Mouse (Mus musculus) intestine, embryonic 15.5 days (tissue): ENCODE measurements at regions not wholly inside any gene's neighbourhood (a gene's known extent, or its start where the extent isn't known, plus 50 kb on each side); places are given as distances from the start of the nearest gene placed in this dataset.

Experiments
- ATAC-seq: fragments of 200-750 bp; cut with Nextera tagmentation; 2 replicates; pipeline ENCODE4 v1.8.0; 2017; ENCODE audit warnings: moderate TSS enrichment, moderate library complexity
- H3K27ac ChIP-seq: fragments of 300-500 bp; sonication (generic); 2 replicates; pipeline ENCODE4 v1.5.1; 2015; ENCODE audit warnings: mild to moderate bottlenecking, inconsistent platforms
- H3K27me3 ChIP-seq: fragments of 300-500 bp; sonication (generic); replicated peaks from 2 replicates; pipeline ENCODE4 v1.6.1; 2015; ENCODE audit warnings: inconsistent platforms
- H3K36me3 ChIP-seq: fragments of 300-500 bp; sonication (generic); 2 replicates; pipeline ENCODE4 v1.6.1; 2015; ENCODE audit warnings: inconsistent platforms
- H3K4me1 ChIP-seq: fragments of 300-500 bp; sonication (generic); replicated peaks from 2 replicates; pipeline ENCODE4 v1.6.1; 2015; ENCODE audit warnings: inconsistent platforms
- H3K4me2 ChIP-seq: fragments of 300-500 bp; sonication (generic); replicated peaks from 2 replicates; pipeline ENCODE4 v1.6.1; 2015; ENCODE audit warnings: mild to moderate bottlenecking, inconsistent platforms
- H3K4me3 ChIP-seq: fragments of 300-500 bp; sonication (generic); replicated peaks from 2 replicates; pipeline ENCODE4 v1.5.1; 2015; ENCODE audit warnings: inconsistent platforms
- H3K9ac ChIP-seq: fragments of 300-500 bp; sonication (generic); 2 replicates; pipeline ENCODE4 v1.6.1; 2015; ENCODE audit warnings: inconsistent platforms
- H3K9me3 ChIP-seq: fragments of 300-500 bp; sonication (generic); 2 replicates; pipeline ENCODE4 v1.6.1; 2016; ENCODE audit warnings: inconsistent platforms
- whole genome bisulfite sequencing: fragments of 180-500 bp; shearing (Covaris S2); methylation state at CpG from one replicate; pipeline ENCODE4 v1.1.7; 2015; 5-methylcytosine and 5-hydroxymethylcytosine counted together

DNA sequence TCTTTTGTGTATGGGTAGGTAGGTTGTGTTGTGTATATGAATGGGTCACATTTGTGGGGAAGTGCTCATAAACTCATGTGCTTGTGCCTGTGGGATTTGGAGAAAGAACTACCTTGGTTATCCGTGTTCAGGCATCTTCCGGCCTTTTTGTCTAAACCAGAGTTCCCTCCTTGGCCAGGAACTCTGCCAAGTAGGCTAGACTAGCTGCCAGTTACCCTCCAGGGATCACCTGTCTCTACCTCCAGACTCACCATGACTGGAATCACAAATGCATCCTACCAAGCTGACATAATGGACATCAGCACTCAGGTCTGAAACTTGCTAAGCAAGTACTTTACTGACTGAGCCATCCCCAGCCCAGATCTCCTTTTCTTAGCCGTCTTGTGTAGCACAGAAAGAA, 97.6 kb upstream of the Nrp1 start:
- Histone ChIP-seq H3K27me3 (no peaks in the 10 kb centered on the region), H3K4me2 (no peak overlapping the region), H3K9ac (no peak overlapping the region), H3K4me3 (no peak overlapping the region), H3K4me1 (peaks cover 5% of the 10 kb centered on the region; the same call in 1 of the 2 replicates), H3K27ac (no peak overlapping the region), H3K36me3 (no peaks in the 10 kb centered on the region), H3K9me3 (no peaks in the 10 kb centered on the region)
- no peak for ATAC-seq
- 87% methylated on average over 3 of the region's 3 CpGs for WGBS

DNA sequence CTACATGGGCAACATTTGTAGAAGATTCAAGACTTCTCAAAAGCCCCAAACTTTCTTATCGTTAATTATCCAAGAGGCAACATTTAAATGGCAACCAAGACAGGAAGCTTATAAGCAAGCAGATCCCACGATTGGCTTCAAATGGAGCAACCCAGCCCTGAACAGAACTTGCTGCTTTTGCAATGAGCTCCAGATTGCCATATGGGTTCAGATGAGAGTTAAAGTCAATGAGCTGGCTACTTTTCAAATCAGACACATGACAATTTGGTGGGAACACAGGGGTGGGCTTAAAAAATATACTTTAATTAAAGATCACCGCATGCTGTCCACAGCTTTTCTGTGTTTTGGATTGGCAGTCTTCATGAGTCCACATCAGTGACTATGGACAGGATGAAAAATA, 97.0 kb upstream of the Nrp1 start:
- no peaks in the 10 kb centered on the region for H3K9me3 ChIP-seq
- H3K4me3 ChIP-seq, result no peak overlapping the region
- H3K9ac ChIP-seq, result no peak overlapping the region
- 92% methylated on average over 3 of the region's 3 CpGs for WGBS
- peaks cover 5% of the 10 kb centered on the region; the same call in 1 of the 2 replicates for H3K4me1 ChIP-seq
- H3K27ac ChIP-seq, result no peak overlapping the region
- no peak for ATAC-seq
- H3K27me3 ChIP-seq, result no peaks in the 10 kb centered on the region
- no peaks in the 10 kb centered on the region for H3K36me3 ChIP-seq
- H3K4me2 ChIP-seq, result no peak overlapping the region

- no peak overlapping the region for H3K9ac ChIP-seq
- H3K9me3 ChIP-seq, result no peaks in the 10 kb centered on the region
- H3K4me3 ChIP-seq, result no peak overlapping the region
- no peaks in the 10 kb centered on the region for H3K27me3 ChIP-seq
- no peaks in the 10 kb centered on the region for H3K36me3 ChIP-seq
- no peak overlapping the region for H3K4me2 ChIP-seq
- no peak overlapping the region for H3K27ac ChIP-seq
- WGBS, result 39% methylated on average over 9 of the region's 9 CpGs
- peaks cover 15% of the 10 kb centered on the region for H3K4me1 ChIP-seq
- ATAC-seq, result peak; percentile 86
These were observed 95.0 kb upstream of the Nrp1 start for GRCm38 (mm10) chr8:128263251-128263947.

DNA sequence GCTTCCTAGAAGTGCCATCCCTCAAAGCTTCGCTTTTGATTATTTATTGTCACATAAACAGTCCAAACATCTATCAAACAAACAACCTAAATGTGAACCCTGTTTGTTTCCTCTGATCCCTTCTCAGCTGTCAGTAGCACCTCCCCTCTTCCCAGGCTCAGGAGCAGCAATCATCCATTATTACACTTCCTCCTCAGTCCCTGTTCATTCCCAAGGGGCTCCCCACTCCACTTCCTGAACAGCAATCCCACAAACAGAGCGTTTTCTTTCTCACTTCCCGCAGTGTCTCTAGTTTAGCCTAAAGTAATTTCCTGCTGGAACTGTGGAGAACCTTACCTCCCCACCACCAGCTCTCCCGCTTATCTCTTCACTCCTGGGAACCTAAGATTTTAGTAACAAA, 91.1 kb upstream of the Nrp1 start:
- Histone ChIP-seq H3K27me3 (no peaks in the 10 kb centered on the region), H3K36me3 (no peaks in the 10 kb centered on the region), H3K9ac (no peak overlapping the region), H3K27ac (no peak overlapping the region), H3K4me1 (peaks cover 18% of the 10 kb centered on the region), H3K4me3 (no peak overlapping the region), H3K9me3 (no peaks in the 10 kb centered on the region), H3K4me2 (no peak overlapping the region)
- ATAC-seq, result no peak
- 40% methylated on average over 4 of the region's 4 CpGs for WGBS

- Histone ChIP-seq H3K4me1 (peaks cover 18% of the 10 kb centered on the region), H3K9me3 (no peaks in the 10 kb centered on the region), H3K36me3 (no peaks in the 10 kb centered on the region), H3K4me3 (no peak overlapping the region), H3K4me2 (no peak overlapping the region), H3K9ac (no peak overlapping the region), H3K27me3 (no peaks in the 10 kb centered on the region), H3K27ac (peak overlapping the region; percentile 40; the same call in 1 of the 2 replicates)
- WGBS, result 61% methylated on average over 3 of the region's 3 CpGs
- ATAC-seq, result no peak
These were observed 90.4 kb upstream of the Nrp1 start for GRCm38 (mm10) chr8:128268010-128268409.

- Histone ChIP-seq H3K4me1 (peaks cover 13% of the 10 kb centered on the region), H3K36me3 (no peaks in the 10 kb centered on the region), H3K9me3 (no peaks in the 10 kb centered on the region), H3K9ac (no peak overlapping the region), H3K4me3 (no peak overlapping the region), H3K27me3 (no peaks in the 10 kb centered on the region), H3K27ac (no peak overlapping the region), H3K4me2 (no peak overlapping the region)
- 88% methylated on average over 1 of the region's 1 CpGs for WGBS
- ATAC-seq, result no peak
These were observed 88.9 kb upstream of the Nrp1 start for GRCm38 (mm10) chr8:128269546-128269945.

- 35% methylated on average over 3 of the region's 3 CpGs for WGBS
- Histone ChIP-seq H3K4me3 (no peak overlapping the region), H3K4me1 (peaks cover 7% of the 10 kb centered on the region; the same call in 1 of the 2 replicates), H3K27ac (no peak overlapping the region), H3K36me3 (no peaks in the 10 kb centered on the region), H3K9me3 (no peaks in the 10 kb centered on the region), H3K27me3 (no peaks in the 10 kb centered on the region), H3K9ac (no peak overlapping the region), H3K4me2 (no peak overlapping the region)
- no peak for ATAC-seq
These were observed 85.5 kb upstream of the Nrp1 start for GRCm38 (mm10) chr8:128272866-128273344.

DNA sequence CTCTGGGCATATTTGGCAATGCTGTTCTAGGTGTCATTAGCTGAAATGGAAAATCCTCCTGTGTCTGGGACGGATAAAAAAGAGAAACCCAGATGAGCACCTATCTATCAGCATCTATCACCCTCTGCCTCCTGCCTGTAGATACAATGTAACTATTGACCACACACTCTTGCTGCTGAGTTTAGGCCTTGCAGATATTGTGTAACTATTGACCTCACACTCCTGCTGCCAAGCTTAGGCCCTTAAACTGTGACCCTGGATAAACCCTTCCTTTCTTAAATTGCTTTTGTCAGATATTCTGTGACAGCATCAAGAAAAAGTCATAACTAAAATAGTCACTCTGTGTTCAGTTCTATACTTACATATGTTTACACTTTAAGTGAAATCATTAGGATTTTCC, 81.9 kb upstream of the Nrp1 start:
- H3K9me3 ChIP-seq, result no peaks in the 10 kb centered on the region
- no peak overlapping the region for H3K9ac ChIP-seq
- whole genome bisulfite sequencing, result 86% methylated on average over 1 of the region's 1 CpGs
- H3K4me3 ChIP-seq, result no peak overlapping the region
- no peaks in the 10 kb centered on the region for H3K36me3 ChIP-seq
- no peak overlapping the region for H3K4me2 ChIP-seq
- no peak overlapping the region for H3K27ac ChIP-seq
- ATAC-seq, result no peak
- no peaks in the 10 kb centered on the region for H3K27me3 ChIP-seq
- H3K4me1 ChIP-seq, result no peaks in the 10 kb centered on the region

GRCm38 (mm10) chr8:128282802-128283201, 75.6 kb upstream of the Nrp1 start:
- Histone ChIP-seq H3K4me2 (no peak overlapping the region), H3K4me3 (no peak overlapping the region), H3K9me3 (no peaks in the 10 kb centered on the region), H3K27ac (no peak overlapping the region), H3K27me3 (no peaks in the 10 kb centered on the region), H3K36me3 (no peaks in the 10 kb centered on the region), H3K9ac (no peak overlapping the region), H3K4me1 (no peaks in the 10 kb centered on the region)
- WGBS, result 68% methylated on average over 3 of the region's 3 CpGs
- no peak for ATAC-seq

DNA sequence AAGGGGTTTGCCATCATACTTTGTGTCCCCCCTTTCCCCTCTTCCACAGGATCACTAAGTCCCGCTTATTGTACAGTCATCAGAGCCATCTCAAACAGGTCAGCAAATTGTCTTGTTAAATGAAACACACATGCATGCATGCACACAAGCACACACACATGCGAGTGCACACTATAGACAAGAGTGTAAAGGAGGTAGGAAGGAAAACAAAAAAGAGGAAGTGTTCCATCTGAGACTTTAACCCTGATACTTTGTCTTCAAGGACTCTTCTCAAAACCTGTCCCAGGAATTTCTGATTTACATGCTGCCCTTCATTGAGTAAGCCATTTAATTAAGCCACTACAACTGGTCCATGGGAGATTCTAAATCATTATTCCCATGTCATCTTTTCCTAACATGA, 75.0 kb upstream of the Nrp1 start:
- 79% methylated on average over 2 of the region's 2 CpGs for WGBS
- Histone ChIP-seq H3K27me3 (no peaks in the 10 kb centered on the region), H3K4me2 (no peak overlapping the region), H3K9ac (no peak overlapping the region), H3K36me3 (no peaks in the 10 kb centered on the region), H3K4me3 (no peak overlapping the region), H3K27ac (no peak overlapping the region), H3K4me1 (no peaks in the 10 kb centered on the region), H3K9me3 (no peaks in the 10 kb centered on the region)
- no peak for ATAC-seq

GRCm38 (mm10) chr8:128284816-128285215, 73.6 kb upstream of the Nrp1 start:
- Histone ChIP-seq H3K4me2 (no peak overlapping the region), H3K4me1 (no peaks in the 10 kb centered on the region), H3K9ac (no peak overlapping the region), H3K9me3 (no peaks in the 10 kb centered on the region), H3K4me3 (no peak overlapping the region), H3K27ac (no peak overlapping the region), H3K27me3 (no peaks in the 10 kb centered on the region), H3K36me3 (no peaks in the 10 kb centered on the region)
- WGBS, result 49% methylated on average over 3 of the region's 3 CpGs
- no peak for ATAC-seq

- no peak overlapping the region for H3K9ac ChIP-seq
- no peak overlapping the region for H3K27ac ChIP-seq
- no peaks in the 10 kb centered on the region for H3K36me3 ChIP-seq
- no peaks in the 10 kb centered on the region for H3K4me1 ChIP-seq
- no peaks in the 10 kb centered on the region for H3K9me3 ChIP-seq
- no peak for ATAC-seq
- no peak overlapping the region for H3K4me3 ChIP-seq
- H3K4me2 ChIP-seq, result no peak overlapping the region
- 48% methylated on average over 4 of the region's 4 CpGs for WGBS
- no peaks in the 10 kb centered on the region for H3K27me3 ChIP-seq
These were observed 68.3 kb upstream of the Nrp1 start for GRCm38 (mm10) chr8:128290076-128290475.

DNA sequence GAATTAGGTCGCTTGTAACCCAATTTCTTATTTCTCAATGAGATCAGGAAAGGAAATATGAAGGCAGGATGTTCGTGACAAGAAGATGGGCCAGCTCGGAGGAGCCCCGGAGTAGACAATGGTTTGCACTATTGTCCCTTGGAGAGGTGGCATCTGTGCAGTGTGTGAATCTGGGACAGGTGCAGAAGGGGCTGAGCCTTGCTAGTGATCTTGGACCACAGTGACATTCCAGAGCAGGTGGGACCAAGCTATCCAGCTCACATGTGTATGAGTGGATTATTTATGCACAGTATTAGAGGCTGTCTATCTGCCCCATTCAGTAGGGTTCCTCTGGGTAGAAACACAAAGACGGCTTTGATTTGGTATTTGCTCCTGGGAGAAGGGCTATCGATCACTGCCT, 66.0 kb upstream of the Nrp1 start:
- Histone ChIP-seq H3K9me3 (no peaks in the 10 kb centered on the region), H3K4me3 (no peak overlapping the region), H3K27me3 (no peaks in the 10 kb centered on the region), H3K27ac (no peak overlapping the region), H3K4me2 (no peak overlapping the region), H3K9ac (no peak overlapping the region), H3K36me3 (no peaks in the 10 kb centered on the region), H3K4me1 (no peaks in the 10 kb centered on the region)
- ATAC-seq, result no peak
- 86% methylated on average over 6 of the region's 6 CpGs for WGBS
